Mouse (Mus musculus): ENCODE data around the gene Clcnka.

GRCm38 (mm10) chr4:141415924-141416323, 17.4 kb upstream of the Clcnka start, which contains the start of gene Clcnkb:
- TF ChIP-seq SIN3A (IDR thresholded peaks at IDR 0.05; ENCODE audit: low read length), result no peak
- no peak for TF ChIP-seq ZC3H11A (IDR thresholded peaks at IDR 0.05; ENCODE audit: low read depth, low read length)
- TF ChIP-seq MAX (IDR thresholded peaks at IDR 0.05; ENCODE audit: low read length), result no peak
- no peak for TF ChIP-seq POLR2A (IDR thresholded peaks at IDR 0.05; ENCODE audit: control insufficient read depth in 1 of 2, insufficient read depth in 1 of 2, low read depth in 1 of 2, low read length in 2 of 2, poor library complexity in 1 of 2)
- no peak for TF ChIP-seq JUND (IDR thresholded peaks at IDR 0.05; ENCODE audit: low read depth, low read length)
- TF ChIP-seq EP300 (IDR thresholded peaks at IDR 0.05; ENCODE audit: low read depth in 1 of 2, low read length in 2 of 2), result no peak
- no peak for TF ChIP-seq GATA1 (IDR thresholded peaks at IDR 0.05; ENCODE audit: low read depth, low read length)
- TF ChIP-seq CTCF (IDR thresholded peaks at IDR 0.05 in 2 of 3, conservative IDR thresholded peaks at IDR 0.05 in 1 of 3; ENCODE audit: control insufficient read depth in 1 of 3, insufficient read depth in 1 of 3, low read depth in 2 of 3, low read length in 3 of 3, poor library complexity in 1 of 3, severe bottlenecking in 1 of 3), result no peak
- TF ChIP-seq POLR2AphosphoS2 (IDR thresholded peaks at IDR 0.05; ENCODE audit: low read length), result no peak

Measured in MEL (cell line).